Mouse (Mus musculus) CH12.LX (cell line): ENCODE measurements around the gene Cxcr1. TPM values are rescaled to one million over a fixed set of nuclear protein-coding genes. Genes with fewer than 3 reads are reported as not detected.

Experiments
- DNase-seq: peaks from one replicate; pipeline ENCODE4 v3.0.0-alpha.2; 2013; ENCODE audit errors: extremely low read depth
- H3K27ac ChIP-seq: 2 replicates; pipeline ENCODE4 v1.5.1; 2012; ENCODE audit warnings: low read depth, mild to moderate bottlenecking, control low read depth, moderate library complexity; ENCODE audit not compliant: insufficient read depth
- H3K27me3 ChIP-seq: replicated peaks from 2 replicates; pipeline ENCODE3; 2012; ENCODE audit warnings: inconsistent platforms
- H3K36me3 ChIP-seq, 2 experiments: replicated peaks in 1 of 2; 2 replicates each; pipeline versions ENCODE3 to v1.6.1; 2012; ENCODE audit warnings: inconsistent platforms in 1 of 2, low read length in 1 of 2, mild to moderate bottlenecking in 1 of 2, mixed read lengths in 1 of 2, moderate library complexity in 1 of 2; ENCODE audit not compliant: control insufficient read depth in 1 of 2, insufficient read depth in 1 of 2
- H3K4me1 ChIP-seq, 2 experiments: 2 replicates each; pipeline ENCODE4 v1.6.1; 2012; ENCODE audit warnings: inconsistent platforms in 1 of 2, moderate library complexity in 1 of 2; ENCODE audit not compliant: insufficient read depth in 2 of 2, control insufficient read depth in 1 of 2
- H3K4me2 ChIP-seq: 2 replicates; pipeline ENCODE4 v1.6.1; 2012; ENCODE audit warnings: low read depth, mild to moderate bottlenecking, control low read depth; ENCODE audit not compliant: poor library complexity, insufficient read depth, severe bottlenecking
- H3K4me3 ChIP-seq, 3 experiments: fragments of 150-350 bp in 1 of 3; sonication (generic) in 1 of 3; replicated peaks in 1 of 3; 2 replicates each; pipeline versions ENCODE3 to v1.5.1; 2011 to 2012; ENCODE audit warnings: low read depth in 2 of 3, low read length in 2 of 3, mild to moderate bottlenecking in 2 of 3, moderate library complexity in 2 of 3, control low read depth in 1 of 3, improper control_type of control experiment in 1 of 3, inconsistent platforms in 1 of 3, mixed read lengths in 1 of 3; ENCODE audit not compliant: poor library complexity in 1 of 3
- H3K79me2 ChIP-seq: replicated peaks from 2 replicates; pipeline ENCODE4 v1.6.1; 2012; ENCODE audit warnings: mild to moderate bottlenecking, moderate library complexity; ENCODE audit not compliant: control insufficient read depth, poor library complexity, insufficient read depth, severe bottlenecking; ENCODE audit errors: extremely low read depth
- H3K9ac ChIP-seq: 2 replicates; pipeline ENCODE4 v1.6.1; 2012; ENCODE audit warnings: low read depth, mild to moderate bottlenecking, control low read depth, moderate library complexity; ENCODE audit not compliant: insufficient read depth
- H3K9me3 ChIP-seq: replicated peaks from 2 replicates; pipeline ENCODE3; 2012; ENCODE audit warnings: low read length, inconsistent platforms, mixed read lengths
- BHLHE40 ChIP-seq: IDR thresholded peaks from 2 replicates; pipeline ENCODE4 v1.6.1; 2011; ENCODE audit warnings: mild to moderate bottlenecking, low read depth, low read length, improper control_type of control experiment
- CHD1 ChIP-seq: IDR thresholded peaks from 2 replicates; pipeline ENCODE4 v1.6.1; 2012; ENCODE audit warnings: low read depth, low read length, improper control_type of control experiment, inconsistent platforms
- CHD2 ChIP-seq: IDR thresholded peaks from 2 replicates; pipeline ENCODE4 v1.6.1; 2011; ENCODE audit warnings: low read length, improper control_type of control experiment
- CTCF ChIP-seq, 2 experiments: IDR thresholded peaks in 1 of 2; conservative IDR thresholded peaks in 1 of 2; 2 replicates each; pipeline ENCODE4 v1.5.1; 2011 to 2012; ENCODE audit warnings: low read depth in 2 of 2, low read length in 2 of 2, improper control_type of control experiment in 1 of 2, inconsistent platforms in 1 of 2, mild to moderate bottlenecking in 1 of 2, moderate library complexity in 1 of 2
- E2F4 ChIP-seq: IDR thresholded peaks from 2 replicates; pipeline ENCODE4 v1.6.1; 2011; ENCODE audit warnings: low read depth, low read length, improper control_type of control experiment; ENCODE audit not compliant: insufficient replicate concordance
- EP300 ChIP-seq: IDR thresholded peaks from 2 replicates; pipeline ENCODE4 v1.6.1; 2011; ENCODE audit warnings: low read length, improper control_type of control experiment
- ETS1 ChIP-seq: conservative IDR thresholded peaks from 2 replicates; pipeline ENCODE4 v1.6.1; 2012; ENCODE audit warnings: low read depth, mild to moderate bottlenecking, inconsistent platforms, low read length, improper control_type of control experiment, moderate library complexity
- GABPA ChIP-seq: IDR thresholded peaks from 2 replicates; pipeline ENCODE4 v1.6.1; 2012; ENCODE audit warnings: low read depth, low read length, improper control_type of control experiment, inconsistent platforms; ENCODE audit not compliant: insufficient replicate concordance
- HCFC1 ChIP-seq: IDR thresholded peaks from 2 replicates; pipeline ENCODE4 v1.6.1; 2012; ENCODE audit warnings: low read depth, mild to moderate bottlenecking, inconsistent platforms, low read length, improper control_type of control experiment
- JUN ChIP-seq: IDR thresholded peaks from 2 replicates; pipeline ENCODE4 v1.6.1; 2011; ENCODE audit warnings: low read depth, mild to moderate bottlenecking, low read length, improper control_type of control experiment, moderate library complexity; ENCODE audit not compliant: insufficient read depth
- KAT2A ChIP-seq: IDR thresholded peaks from 2 replicates; pipeline ENCODE4 v1.6.1; 2012; ENCODE audit warnings: low read length, improper control_type of control experiment, inconsistent platforms; ENCODE audit not compliant: insufficient replicate concordance
- MAX ChIP-seq: IDR thresholded peaks from 2 replicates; pipeline ENCODE4 v1.6.1; 2011; ENCODE audit warnings: low read length, improper control_type of control experiment
- NELFE ChIP-seq: IDR thresholded peaks from 2 replicates; pipeline ENCODE4 v1.6.1; 2011; ENCODE audit warnings: low read depth, low read length, improper control_type of control experiment
- POLR2A ChIP-seq: IDR thresholded peaks from 2 replicates; pipeline ENCODE4 v1.6.1; 2011; ENCODE audit warnings: low read depth, mild to moderate bottlenecking, improper control_type of control experiment, low read length
- POLR2AphosphoS2 ChIP-seq: IDR thresholded peaks from 2 replicates; pipeline ENCODE4 v1.6.1; 2011; ENCODE audit warnings: low read depth, low read length, improper control_type of control experiment
- RAD21 ChIP-seq: IDR thresholded peaks from 2 replicates; pipeline ENCODE4 v1.6.1; 2011; ENCODE audit warnings: low read depth, mild to moderate bottlenecking, low read length, improper control_type of control experiment, moderate library complexity
- RCOR1 ChIP-seq: conservative IDR thresholded peaks from 2 replicates; pipeline ENCODE4 v1.6.1; 2012; ENCODE audit warnings: low read depth, mild to moderate bottlenecking, inconsistent platforms, low read length, improper control_type of control experiment
- SMC3 ChIP-seq: IDR thresholded peaks from 2 replicates; pipeline ENCODE4 v1.6.1; 2011; ENCODE audit warnings: low read depth, low read length, improper control_type of control experiment
- TBP ChIP-seq: conservative IDR thresholded peaks from 2 replicates; pipeline ENCODE4 v1.6.1; 2011; ENCODE audit warnings: low read depth, low read length, improper control_type of control experiment
- UBTF ChIP-seq: IDR thresholded peaks from 2 replicates; pipeline ENCODE4 v1.6.1; 2012; ENCODE audit warnings: low read depth, mild to moderate bottlenecking, inconsistent platforms, low read length, improper control_type of control experiment, moderate library complexity
- USF1 ChIP-seq: IDR thresholded peaks from 2 replicates; pipeline ENCODE4 v1.6.1; 2014; ENCODE audit warnings: low read depth, mild to moderate bottlenecking, inconsistent platforms, low read length, improper control_type of control experiment
- ZC3H11A ChIP-seq: IDR thresholded peaks from 2 replicates; pipeline ENCODE4 v1.6.1; 2012; ENCODE audit warnings: low read depth, mild to moderate bottlenecking, inconsistent platforms, low read length, improper control_type of control experiment
- ZKSCAN1 ChIP-seq: IDR thresholded peaks from 2 replicates; pipeline ENCODE4 v1.6.1; 2012; ENCODE audit warnings: low read depth, inconsistent platforms, low read length, improper control_type of control experiment, borderline replicate concordance
- dilution Hi-C: fragments of 300-500 bp; cut with MboI; formaldehyde crosslinking; loops from 2 replicates; pipeline ENCODE4 v1.14.3; 2020; ENCODE audit warnings: low sequenced_read_pairs; ENCODE audit not compliant: extremely low pct_unique_long_range_greater_than_20kb, extremely low pct_ligation_motif_present
- in situ Hi-C: fragments of 300-500 bp; cut with MboI; formaldehyde crosslinking; loops from 3 replicates; pipeline ENCODE4 v1.14.3; 2019; ENCODE audit warnings: low sequenced_read_pairs, low pct_ligation_motif_present, low pct_unique_long_range_greater_than_20kb, mixed read lengths
- polyA plus RNA-seq: library from polyadenylated mRNA; unstranded; fragments of >175 nt; gene quantifications from 2 replicates; pipeline ENCODE4 v1.2.1, GENCODE M21; 2012; ENCODE audit warnings: low read depth; ENCODE audit not compliant: insufficient read length
- total RNA-seq, 2 experiments: library from RNA; depleted of rRNA; stranded (reverse); fragments of 300-350 nt in 1 of 2; fragments of >200 nt in 1 of 2; gene quantifications; 2 replicates each; pipeline ENCODE4 v1.2.3; 2012 to 2014

Cxcr1 gene
- total and polyA plus RNA-seq, 3 experiments = not detected

DNA sequence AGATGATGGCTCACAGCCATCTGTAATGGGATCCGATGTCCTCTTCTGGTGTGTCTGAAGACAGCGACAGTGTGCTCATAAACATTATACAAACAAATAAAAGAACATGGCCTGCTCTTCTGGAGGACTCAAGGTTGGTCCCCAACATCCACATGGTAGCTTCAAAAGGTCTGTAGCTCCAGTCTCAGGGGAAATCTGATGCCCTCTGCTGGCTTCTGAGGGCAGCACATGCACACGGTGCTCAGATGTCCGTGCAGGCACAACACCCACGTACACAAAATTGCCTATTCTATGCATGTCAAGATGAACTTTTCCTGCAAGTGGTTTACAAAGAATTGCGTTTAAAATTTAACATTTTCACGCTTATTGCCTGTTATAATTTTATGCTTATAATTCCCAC, 1.5 kb upstream of the Cxcr1 start (continued):
- no peak for TF ChIP-seq TBP
- TF ChIP-seq UBTF = no peak
- TF ChIP-seq ZC3H11A = no peak
- no peak for TF ChIP-seq ZKSCAN1
- peak; percentile 63 for TF ChIP-seq MAX
- no peak for TF ChIP-seq USF1
- TF ChIP-seq E2F4 = no peak
- no peak for TF ChIP-seq POLR2AphosphoS2
- TF ChIP-seq JUN = no peak
- TF ChIP-seq RCOR1 = no peak
- peak; percentile 64 for TF ChIP-seq SMC3
- no peak for TF ChIP-seq CHD1
- no peak for TF ChIP-seq HCFC1
- TF ChIP-seq RAD21 = peak; percentile 24

DNA sequence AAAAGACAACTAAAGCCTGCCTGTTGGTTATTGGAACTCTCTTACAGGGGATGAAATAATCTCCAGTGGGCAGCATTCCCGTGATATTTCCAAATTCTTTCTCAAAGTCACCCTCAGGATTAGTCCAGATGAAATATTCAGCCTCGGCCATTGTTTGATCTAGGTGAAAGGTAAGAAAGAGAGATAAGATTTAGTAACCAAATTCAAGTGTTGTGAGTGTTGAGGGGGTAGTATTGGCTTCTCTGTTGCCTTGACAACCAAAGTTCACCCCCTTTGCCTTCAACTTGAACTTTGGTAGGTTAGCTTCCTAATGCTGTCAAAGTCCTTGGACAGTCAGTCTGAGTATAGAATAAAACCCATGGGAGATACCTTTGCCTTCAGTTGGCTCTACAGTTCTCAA, 1.7 kb downstream of the Cxcr1 start:
- Histone ChIP-seq H3K79me2 (no peaks in the 10 kb centered on the region), H3K4me3 (no peak overlapping the region), H3K9me3 (no peaks in the 10 kb centered on the region), H3K4me2 (no peak overlapping the region), H3K9ac (no peak overlapping the region), H3K27ac (no peak overlapping the region), H3K27me3 (no peaks in the 10 kb centered on the region), H3K36me3 (no peaks in the 10 kb centered on the region), H3K4me1 (peaks cover 1 to 5% of the 10 kb centered on the region in 2 experiments)
- TF ChIP-seq POLR2A = no peak
- no peak for TF ChIP-seq USF1
- no peak for TF ChIP-seq EP300
- no peak for TF ChIP-seq BHLHE40
- no peak for TF ChIP-seq ETS1
- TF ChIP-seq KAT2A = no peak
- TF ChIP-seq UBTF = no peak
- TF ChIP-seq SMC3 = no peak
- TF ChIP-seq TBP = no peak
- no peak for TF ChIP-seq CTCF (conservative IDR thresholded peaks at IDR 0.05 in 1 of 2, IDR thresholded peaks at IDR 0.05 in 1 of 2; ENCODE audit: low read depth in 2 of 2, low read length in 2 of 2)
- no peak for TF ChIP-seq JUN
- TF ChIP-seq ZC3H11A = no peak
- no peak for TF ChIP-seq CHD2
- no peak for DNase-seq
- in situ Hi-C loops = no loop called here
- dilution Hi-C loops = no loop called here

DNA sequence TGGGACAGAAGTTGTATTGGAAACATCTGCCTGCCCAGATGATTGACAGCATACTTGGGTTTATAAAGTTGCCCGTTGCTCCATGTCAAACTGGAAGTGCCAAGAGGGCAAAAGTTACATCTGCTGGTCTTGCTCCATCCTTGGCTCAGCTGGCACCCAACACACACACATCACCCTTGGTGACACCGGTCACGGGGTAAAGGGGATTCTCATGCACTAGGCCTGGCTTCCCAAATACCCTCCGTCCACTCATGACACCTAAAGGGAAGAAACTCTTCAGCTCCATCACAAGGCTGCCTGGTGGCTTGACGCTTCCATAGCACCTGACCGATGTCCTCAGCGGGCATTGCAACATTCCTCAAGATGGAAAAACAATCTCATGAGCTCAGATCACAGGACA, 4.0 kb downstream of the Cxcr1 start:
- no peaks in the 10 kb centered on the region for H3K27me3 ChIP-seq
- H3K4me2 ChIP-seq = no peak overlapping the region
- H3K79me2 ChIP-seq = no peaks in the 10 kb centered on the region
- in situ Hi-C loops = no loop called here
- H3K36me3 ChIP-seq = no peaks in the 10 kb centered on the region
- H3K4me1 ChIP-seq = peaks cover 0 to 4% of the 10 kb centered on the region in 2 experiments; a peak in 1 of 4 replicates
- H3K27ac ChIP-seq = no peak overlapping the region
- TF ChIP-seq EP300 (no peak), NELFE (no peak), GABPA (no peak), JUN (no peak)
- no peak for DNase-seq
- dilution Hi-C loops = no loop called here
- H3K4me3 ChIP-seq = no peak overlapping the region
- H3K9me3 ChIP-seq = no peaks in the 10 kb centered on the region
- H3K9ac ChIP-seq = no peak overlapping the region
